Mouse (Mus musculus) spleen, adult 2 months (tissue): ENCODE data around the gene Lmf1. TPM values are rescaled to one million over a fixed set of nuclear protein-coding genes. Genes with fewer than 3 reads are reported as not detected.

Experiments used
- DNase-seq, 2 experiments: peaks; one replicate each; pipeline versions ENCODE4 v3.0.0 to v3.0.0-alpha.2; 2012 to 2021; ENCODE audit warnings: low spot score in 2 of 2, low read depth in 1 of 2
- H3K27ac ChIP-seq: fragments of 200-500 bp; 2 replicates; pipeline ENCODE4 v1.5.1; 2012; ENCODE audit warnings: low read length, inconsistent platforms; ENCODE audit not compliant: insufficient read depth
- H3K27me3 ChIP-seq: fragments of 200-500 bp; 2 replicates; pipeline ENCODE4 v1.6.1; 2012; ENCODE audit warnings: mild to moderate bottlenecking, moderate library complexity, low read length, inconsistent platforms; ENCODE audit not compliant: control insufficient read depth, insufficient read depth
- H3K36me3 ChIP-seq: fragments of 200-500 bp; 2 replicates; pipeline ENCODE4 v1.6.1; 2012; ENCODE audit warnings: mild to moderate bottlenecking, low read length, inconsistent platforms; ENCODE audit not compliant: control insufficient read depth, insufficient read depth
- H3K4me1 ChIP-seq: fragments of 200-500 bp; 2 replicates; pipeline ENCODE4 v1.6.1; 2011; ENCODE audit warnings: inconsistent platforms; ENCODE audit not compliant: control insufficient read depth, insufficient read depth, insufficient read length
- H3K4me3 ChIP-seq: fragments of 200-500 bp; 2 replicates; pipeline ENCODE4 v1.5.1; 2011; ENCODE audit warnings: mild to moderate bottlenecking, inconsistent platforms; ENCODE audit not compliant: insufficient read depth, insufficient read length; ENCODE audit errors: extremely low read depth
- CTCF ChIP-seq: fragments of 200-500 bp; IDR thresholded peaks from 2 replicates; pipeline ENCODE4 v1.5.1; 2011; ENCODE audit warnings: mild to moderate bottlenecking, inconsistent platforms; ENCODE audit not compliant: insufficient read depth, insufficient read length, insufficient replicate concordance; ENCODE audit errors: extremely low read depth
- POLR2A ChIP-seq: fragments of 200-500 bp; IDR thresholded peaks from 2 replicates; pipeline ENCODE4 v1.6.1; 2011; ENCODE audit warnings: low read depth, low read length, inconsistent platforms
- WGBS: fragments of 180-500 bp; shearing (Covaris S2); methylation state at CpG from one replicate; pipeline ENCODE4 v1.1.7; 2018; 5-methylcytosine and 5-hydroxymethylcytosine counted together
- polyA plus RNA-seq: library from polyadenylated mRNA; depleted of rRNA; stranded (reverse); fragments of >200 nt; gene quantifications from 2 replicates; pipeline ENCODE4 v1.2.3, GENCODE M21; 2012

Gene Lmf1
- polyA plus RNA-seq, 1 experiment = 15.6 TPM

GRCm38 (mm10) chr17:25577263-25577662 lies 1.6 kb upstream of the Lmf1 start:
- Histone ChIP-seq H3K4me1 (peaks cover 9% of the 10 kb centered on the region; the same call in 1 of the 2 replicates), H3K27me3 (no peaks in the 10 kb centered on the region), H3K4me3 (no peak overlapping the region), H3K27ac (no peak overlapping the region), H3K36me3 (no peaks in the 10 kb centered on the region)
- 67% methylated on average over 6 of the region's 6 CpGs for WGBS
- TF ChIP-seq CTCF (no peak), POLR2A (no peak)
- no peak for DNase-seq

- 43% methylated on average over 2 of the region's 2 CpGs for WGBS
- Histone ChIP-seq H3K36me3 (no peaks in the 10 kb centered on the region), H3K27me3 (no peaks in the 10 kb centered on the region)
Measured at GRCm38 (mm10) chr17:25577702-25578101, 1.2 kb upstream of the Lmf1 start.

GRCm38 (mm10) chr17:25579332-25580047 lies 605 bp downstream of the Lmf1 start:
- no peak for TF ChIP-seq POLR2A
- no peak for TF ChIP-seq CTCF
- H3K36me3 ChIP-seq = no peaks in the 10 kb centered on the region
- DNase-seq = no peak
- H3K27me3 ChIP-seq = no peaks in the 10 kb centered on the region
- H3K4me3 ChIP-seq = peak overlapping the region; percentile 75
- no peak overlapping the region; the same call in 1 of the 2 replicates for H3K27ac ChIP-seq
- WGBS = 7% methylated on average over 21 of the region's 21 CpGs
- H3K4me1 ChIP-seq = peaks cover 9% of the 10 kb centered on the region; the same call in 1 of the 2 replicates

More at GRCm38 (mm10) chr17:25577702-25578101, 1.2 kb upstream of the Lmf1 start:
- no peak overlapping the region for H3K27ac ChIP-seq
- H3K4me1 ChIP-seq = peaks cover 9% of the 10 kb centered on the region; the same call in 1 of the 2 replicates
- no peak for TF ChIP-seq CTCF
- no peak for TF ChIP-seq POLR2A
- no peak overlapping the region for H3K4me3 ChIP-seq
- no peak for DNase-seq

GRCm38 (mm10) chr17:25582076-25582475 lies 3.2 kb downstream of the Lmf1 start:
- peaks cover 3% of the 10 kb centered on the region; the same call in 1 of the 2 replicates for H3K36me3 ChIP-seq
- WGBS = 95% methylated on average over 8 of the region's 8 CpGs
- TF ChIP-seq CTCF = no peak
- TF ChIP-seq POLR2A = no peak
- H3K27ac ChIP-seq = no peak overlapping the region
- H3K27me3 ChIP-seq = no peaks in the 10 kb centered on the region
- no peak for DNase-seq
- peaks cover 9% of the 10 kb centered on the region; the same call in 1 of the 2 replicates for H3K4me1 ChIP-seq
- H3K4me3 ChIP-seq = no peak overlapping the region

DNA sequence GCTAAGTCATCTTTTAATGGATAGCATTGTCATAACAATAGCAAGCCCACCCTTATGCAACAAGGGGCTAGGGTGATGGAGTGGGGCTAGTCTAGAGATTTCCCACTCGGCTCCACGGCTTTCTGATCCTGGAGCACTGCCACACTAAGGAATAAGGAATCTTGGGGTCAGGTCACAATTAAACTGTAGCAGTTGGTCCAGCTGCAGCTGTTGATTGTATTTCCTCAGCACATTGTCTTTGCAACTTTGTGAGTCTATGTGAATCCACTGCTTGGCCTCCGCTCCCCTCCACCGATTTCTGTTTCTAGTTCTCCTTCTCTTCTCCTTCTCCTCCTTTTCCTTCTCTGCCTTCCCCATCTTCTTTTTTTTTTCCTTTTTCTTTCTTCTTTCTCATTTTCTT lies 4.2 kb downstream of the Lmf1 start:
- no peak overlapping the region for H3K27ac ChIP-seq
- TF ChIP-seq POLR2A = no peak
- TF ChIP-seq CTCF = no peak
- no peak for DNase-seq
- H3K4me3 ChIP-seq = no peak overlapping the region
- peaks cover 9% of the 10 kb centered on the region; the same call in 1 of the 2 replicates for H3K4me1 ChIP-seq
- peaks cover 5% of the 10 kb centered on the region for H3K36me3 ChIP-seq
- WGBS = 90% methylated on average over 4 of the region's 4 CpGs
- no peaks in the 10 kb centered on the region for H3K27me3 ChIP-seq

- H3K36me3 ChIP-seq = peaks cover 10% of the 10 kb centered on the region
- no peak overlapping the region for H3K4me3 ChIP-seq
- WGBS = 15% methylated on average over 8 of the region's 8 CpGs
- H3K27me3 ChIP-seq = no peaks in the 10 kb centered on the region
- TF ChIP-seq CTCF (no peak), POLR2A (no peak)
- no peak overlapping the region for H3K27ac ChIP-seq
- H3K4me1 ChIP-seq = peaks cover 5% of the 10 kb centered on the region; the same call in 1 of the 2 replicates
- peak in 1 of 2 experiments; percentile 28 for DNase-seq
Measured at GRCm38 (mm10) chr17:25583858-25584257, 5.0 kb downstream of the Lmf1 start.

DNA sequence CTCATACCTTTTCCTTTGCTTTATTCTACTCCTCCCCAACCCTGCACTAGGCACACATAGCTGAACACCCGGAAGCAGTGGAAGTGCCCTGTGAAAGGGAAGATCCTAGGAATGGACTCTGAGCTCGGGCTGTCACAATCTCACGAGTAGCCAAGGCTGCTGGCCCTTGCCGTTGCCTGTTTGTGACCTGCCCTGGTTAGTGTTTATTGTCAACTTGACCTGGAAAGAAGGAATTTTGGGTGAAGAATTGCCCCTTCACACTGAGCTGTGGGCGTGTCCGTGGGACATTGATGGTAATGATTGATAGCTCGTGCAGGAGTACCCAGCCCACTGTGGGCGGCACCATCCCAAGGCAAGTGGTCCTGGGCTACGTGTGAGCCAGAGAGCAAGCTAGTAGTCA lies 5.8 kb downstream of the Lmf1 start:
- no peaks in the 10 kb centered on the region for H3K27me3 ChIP-seq
- H3K4me3 ChIP-seq = no peak overlapping the region
- H3K27ac ChIP-seq = no peak overlapping the region
- no peak for TF ChIP-seq POLR2A
- TF ChIP-seq CTCF = no peak
- DNase-seq = no peak
- H3K4me1 ChIP-seq = peaks cover 2% of the 10 kb centered on the region; the same call in 1 of the 2 replicates
- WGBS = 91% methylated on average over 9 of the region's 9 CpGs
- peaks cover 10% of the 10 kb centered on the region for H3K36me3 ChIP-seq
